Mouse (Mus musculus) layer of hippocampus, postnatal 10 days (tissue): ENCODE data around the gene Lrp1. TPM values are rescaled to one million over a fixed set of nuclear protein-coding genes. Genes with fewer than 3 reads are reported as not detected.

ENCODE experiments used
- DNase-seq, 2 experiments: peaks; one replicate each; pipeline ENCODE4 v3.0.0; 2021; ENCODE audit warnings: low spot score in 2 of 2
- total RNA-seq, 2 experiments: library from RNA; stranded (reverse); gene quantifications; 2 replicates each; pipeline ENCODE4 v1.2.3; 2021

The Lrp1 gene
- total RNA-seq, 2 experiments from 2014 or later: 263 to 291 TPM

DNA sequence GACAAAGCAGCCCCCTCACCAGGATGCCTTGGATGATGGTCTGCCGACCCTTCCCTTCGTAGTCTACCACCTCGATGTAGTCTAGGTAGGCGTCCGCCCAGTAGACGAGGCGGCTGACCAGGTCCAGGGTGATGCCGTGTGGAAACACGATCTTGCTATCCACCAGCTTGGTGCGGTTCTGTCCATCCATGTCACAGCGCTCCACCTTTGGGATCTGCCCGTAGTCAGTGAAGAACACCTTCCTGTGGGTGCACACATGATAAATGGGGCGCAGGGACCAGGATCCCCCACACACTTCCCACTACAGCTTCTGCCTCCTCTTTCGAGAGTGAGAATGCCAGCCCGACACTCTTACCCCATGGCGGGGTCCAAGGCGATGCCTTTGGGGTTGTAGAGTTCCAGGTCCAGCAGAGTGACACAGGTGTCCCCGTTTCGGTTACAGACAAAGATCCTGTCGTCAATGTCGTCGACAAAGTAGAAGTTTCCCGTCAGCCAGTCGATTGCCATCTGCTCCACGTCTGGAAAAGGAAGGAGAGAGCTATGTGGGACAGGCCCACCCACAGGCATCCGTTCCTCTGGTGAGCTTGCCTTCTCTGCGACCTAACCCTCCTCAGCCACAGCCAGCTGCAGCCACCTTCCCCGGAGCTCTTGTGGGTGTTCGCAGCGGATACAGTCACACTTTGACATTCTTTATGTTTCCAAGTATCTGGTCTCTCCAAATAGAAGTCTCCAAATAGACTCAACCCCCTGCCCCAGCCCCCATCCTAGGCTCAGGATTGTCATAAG, 25.8 kb downstream of the Lrp1 start:
- DNase-seq: no peak

DNA sequence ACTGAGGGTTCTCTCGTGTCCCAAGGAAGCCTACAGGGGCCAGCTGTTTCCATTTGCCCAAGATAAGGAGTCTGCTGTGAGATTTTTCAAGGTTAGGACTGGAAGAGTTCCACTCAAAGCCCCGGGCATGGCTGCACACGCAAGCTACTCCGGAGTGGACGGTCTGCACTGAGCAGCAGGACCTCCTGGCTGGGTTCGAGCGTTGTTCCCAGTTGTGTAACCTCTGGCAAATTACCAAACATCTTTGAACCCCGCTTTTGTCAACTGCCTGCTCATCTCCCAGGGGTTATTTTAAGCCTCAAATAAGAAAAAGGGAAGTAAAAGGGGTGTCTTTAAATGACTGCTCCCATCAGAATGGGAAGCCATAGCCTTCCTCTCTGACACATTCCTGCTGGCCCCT, 26.5 kb downstream of the Lrp1 start:
- no peak for DNase-seq

- no peak for DNase-seq
Observed at GRCm38 (mm10) chr10:127592850-127593249, 28.1 kb downstream of the Lrp1 start.

DNA sequence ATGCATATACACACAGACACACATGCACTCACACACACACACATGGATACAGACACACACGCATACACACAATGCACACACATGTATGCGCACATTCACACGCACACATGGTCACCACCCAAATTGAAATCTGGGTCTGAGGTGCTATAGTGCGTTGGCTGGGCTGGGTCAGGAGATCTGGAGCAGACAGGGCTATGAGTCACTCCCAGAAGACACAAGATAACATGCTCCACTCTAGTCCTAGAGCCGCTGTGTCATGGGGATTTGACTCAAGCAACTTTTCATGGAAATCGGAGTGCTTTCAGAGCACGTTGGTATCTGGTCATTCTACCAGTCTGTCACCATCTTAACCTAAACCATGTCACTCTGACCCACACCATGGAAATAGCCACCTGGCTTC, 28.5 kb downstream of the Lrp1 start:
- no peak for DNase-seq

DNA sequence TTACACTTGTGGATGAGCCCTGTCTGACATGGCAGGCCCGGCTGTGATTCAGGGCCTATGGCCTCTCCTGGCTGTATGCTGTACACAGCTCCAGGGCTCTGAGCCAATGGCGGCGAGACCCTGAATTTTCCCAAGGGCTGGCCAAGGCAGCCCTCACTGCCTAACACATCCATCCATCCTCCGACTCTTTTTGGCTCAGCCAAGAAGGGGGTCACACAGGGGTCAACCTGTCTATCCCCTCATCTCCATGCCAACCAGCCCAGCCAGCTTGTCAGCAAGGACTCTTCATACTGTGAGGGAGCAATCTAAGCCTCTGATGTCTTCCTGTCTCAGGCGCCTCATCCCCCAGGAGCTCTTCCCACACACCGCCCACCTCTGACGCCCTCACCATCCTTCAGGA, 29.4 kb downstream of the Lrp1 start:
- DNase-seq: no peak

GRCm38 (mm10) chr10:127590831-127591451, 30.0 kb downstream of the Lrp1 start:
- DNase-seq: no peak

DNA sequence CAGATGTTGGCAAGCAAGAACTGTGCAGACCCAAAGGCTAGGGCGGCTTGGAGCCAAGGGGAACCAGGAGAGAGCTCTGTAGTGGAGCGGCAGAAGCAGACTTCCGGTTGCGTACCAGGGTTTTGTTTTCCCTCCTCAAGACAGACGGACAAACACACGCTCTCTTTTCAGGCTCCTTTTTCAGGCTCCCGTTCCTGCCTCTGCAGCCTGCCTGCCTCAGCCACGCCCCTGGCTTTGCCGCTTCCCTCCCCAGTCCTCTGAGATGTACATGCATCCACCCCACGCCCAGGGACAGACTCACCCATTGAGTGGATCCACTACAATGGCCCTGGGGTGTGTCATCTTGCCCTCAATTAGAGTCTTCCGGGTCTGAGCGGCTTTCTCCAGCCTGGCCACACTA, 30.7 kb downstream of the Lrp1 start:
- no peak for DNase-seq

DNA sequence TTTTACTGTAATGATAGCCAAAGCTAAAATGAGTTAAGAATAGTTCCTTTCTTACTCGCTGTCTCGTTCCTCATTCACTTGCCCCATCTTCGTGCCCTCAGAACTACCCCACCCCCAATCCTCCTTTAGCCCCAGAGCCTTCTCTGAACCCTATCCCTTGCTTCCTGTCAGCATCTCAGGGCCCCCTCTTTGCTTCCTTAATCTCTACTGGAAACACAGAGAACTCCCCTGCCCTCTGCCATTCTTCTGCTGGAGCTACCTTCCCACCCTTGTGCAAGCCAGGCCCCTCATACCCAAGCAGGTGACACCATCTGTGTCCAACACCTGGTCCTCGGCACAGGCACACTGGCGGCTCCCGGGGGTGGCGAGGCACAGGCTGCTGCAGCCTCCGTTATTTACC, 33.2 kb downstream of the Lrp1 start:
- DNase-seq: no peak

GRCm38 (mm10) chr10:127586209-127586608, 34.7 kb downstream of the Lrp1 start:
- DNase-seq: no peak

GRCm38 (mm10) chr10:127585598-127585997, 35.4 kb downstream of the Lrp1 start:
- DNase-seq: no peak

DNA sequence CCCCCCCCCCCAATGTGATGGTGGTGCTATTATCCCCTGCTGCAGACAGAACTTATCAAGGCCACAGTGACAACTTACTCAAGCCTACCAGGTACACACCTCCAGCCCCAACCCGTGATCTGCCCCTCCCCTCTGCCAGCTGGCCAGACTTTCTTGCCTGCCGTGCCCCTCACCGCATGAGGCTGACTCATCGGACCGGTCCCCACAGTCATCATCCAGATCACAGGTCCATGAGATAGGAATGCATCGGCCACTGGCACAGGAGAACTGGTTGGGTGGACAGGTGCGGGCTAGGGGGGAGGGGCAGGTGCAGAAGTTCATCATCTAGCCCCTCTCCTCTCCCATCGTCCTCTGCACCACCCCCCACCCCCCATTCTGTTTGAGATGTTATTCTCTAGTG, 37.3 kb downstream of the Lrp1 start:
- no peak for DNase-seq

DNA sequence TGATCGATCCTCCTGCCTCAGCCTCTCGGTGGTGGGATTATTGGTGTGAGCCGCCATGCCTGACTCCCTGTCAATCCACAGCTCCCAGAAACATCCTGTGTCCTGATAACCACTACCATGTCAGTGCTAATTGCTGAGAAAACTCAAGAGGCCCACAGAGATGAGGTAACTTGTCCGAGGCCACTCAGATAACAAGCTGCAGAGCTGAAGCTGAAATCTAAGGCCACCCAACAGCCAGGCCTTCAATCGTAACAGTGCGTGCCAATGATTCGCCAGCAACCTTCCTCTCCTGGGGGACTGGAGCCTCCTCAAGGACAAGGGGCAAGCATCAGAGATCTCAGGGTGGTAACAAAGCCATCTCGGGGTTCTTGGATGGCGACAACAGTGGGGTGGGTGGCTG, 39.7 kb downstream of the Lrp1 start:
- DNase-seq: no peak

DNA sequence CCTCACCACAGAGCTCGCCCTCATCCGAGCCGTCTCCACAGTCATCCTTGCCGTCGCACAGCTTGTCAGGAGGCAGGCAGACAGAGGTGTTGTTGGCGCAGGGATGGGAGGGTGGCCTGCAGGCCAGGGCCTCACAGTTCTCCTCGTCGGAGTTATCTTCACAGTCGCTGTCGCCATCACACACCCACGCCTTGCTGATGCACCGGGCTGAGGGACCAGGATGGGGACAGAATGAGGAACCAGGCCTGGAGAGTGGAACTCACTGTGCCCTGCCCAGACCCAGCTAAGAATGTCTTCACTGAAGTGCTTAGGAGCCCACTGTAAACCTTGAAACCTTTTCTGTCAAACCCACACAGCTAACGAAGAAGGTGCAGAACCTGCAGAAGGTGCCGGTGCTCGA, 43.0 kb downstream of the Lrp1 start:
- DNase-seq: no peak

- DNase-seq: no peak
Observed at GRCm38 (mm10) chr10:127577156-127577555, 43.8 kb downstream of the Lrp1 start.

DNA sequence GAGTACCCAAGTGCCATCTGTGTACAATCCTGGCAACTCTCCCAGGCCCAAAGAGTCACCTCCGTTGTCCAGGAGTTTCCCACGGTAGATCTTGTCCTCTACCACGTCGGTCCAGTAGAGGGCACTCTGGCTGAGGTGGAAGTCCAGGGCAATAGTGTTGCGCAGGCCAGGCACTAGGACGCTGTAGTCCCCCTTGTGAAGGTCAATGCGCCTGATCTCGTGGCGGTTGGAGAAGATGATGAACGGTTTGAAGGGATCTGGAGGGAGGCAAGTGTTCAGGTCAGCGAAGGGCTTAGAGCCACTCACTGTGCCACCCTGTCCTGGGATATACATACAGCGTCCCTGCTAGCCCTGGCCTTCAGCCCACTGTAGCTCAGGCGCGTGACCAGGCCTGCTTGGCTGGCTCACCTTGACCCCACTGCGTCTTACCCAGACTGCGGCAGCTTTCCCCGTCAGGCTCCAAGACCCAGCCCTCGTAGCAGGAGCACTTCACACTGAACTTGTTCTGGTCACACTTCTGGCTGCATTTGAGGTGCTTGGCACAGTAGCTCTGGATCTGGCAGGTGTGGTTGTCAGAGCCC, 44.5 kb downstream of the Lrp1 start:
- DNase-seq: peak; percentile 61 to 75

GRCm38 (mm10) chr10:127575741-127576140, 45.2 kb downstream of the Lrp1 start:
- DNase-seq: no peak

- no peak for DNase-seq
Observed at GRCm38 (mm10) chr10:127572281-127572680, 48.7 kb downstream of the Lrp1 start.

- no peak for DNase-seq
Observed at GRCm38 (mm10) chr10:127570937-127571641, 49.9 kb downstream of the Lrp1 start.

- DNase-seq: no peak
Observed at GRCm38 (mm10) chr10:127570384-127570783, 50.6 kb downstream of the Lrp1 start.

DNA sequence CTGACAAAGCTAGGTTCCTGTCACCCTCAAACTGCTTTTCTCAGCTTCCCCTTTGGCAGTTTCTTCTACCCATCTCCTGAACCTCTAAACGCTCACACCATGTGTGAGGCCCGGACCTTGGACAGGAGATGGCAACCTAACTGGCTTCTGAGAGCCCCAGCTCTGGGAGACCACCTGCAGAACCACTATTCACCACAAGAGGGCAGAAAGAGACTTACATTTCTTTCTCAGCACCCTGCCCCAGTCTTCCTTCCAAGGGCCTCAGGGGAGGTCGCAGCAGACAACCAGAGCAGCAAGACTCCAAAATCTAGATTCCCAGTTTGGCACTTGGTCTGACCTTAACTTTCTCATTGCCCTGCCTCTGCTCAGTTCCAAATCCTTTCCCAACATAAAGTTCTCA, 51.5 kb downstream of the Lrp1 start:
- peak; percentile 84 to 85 for DNase-seq

DNA sequence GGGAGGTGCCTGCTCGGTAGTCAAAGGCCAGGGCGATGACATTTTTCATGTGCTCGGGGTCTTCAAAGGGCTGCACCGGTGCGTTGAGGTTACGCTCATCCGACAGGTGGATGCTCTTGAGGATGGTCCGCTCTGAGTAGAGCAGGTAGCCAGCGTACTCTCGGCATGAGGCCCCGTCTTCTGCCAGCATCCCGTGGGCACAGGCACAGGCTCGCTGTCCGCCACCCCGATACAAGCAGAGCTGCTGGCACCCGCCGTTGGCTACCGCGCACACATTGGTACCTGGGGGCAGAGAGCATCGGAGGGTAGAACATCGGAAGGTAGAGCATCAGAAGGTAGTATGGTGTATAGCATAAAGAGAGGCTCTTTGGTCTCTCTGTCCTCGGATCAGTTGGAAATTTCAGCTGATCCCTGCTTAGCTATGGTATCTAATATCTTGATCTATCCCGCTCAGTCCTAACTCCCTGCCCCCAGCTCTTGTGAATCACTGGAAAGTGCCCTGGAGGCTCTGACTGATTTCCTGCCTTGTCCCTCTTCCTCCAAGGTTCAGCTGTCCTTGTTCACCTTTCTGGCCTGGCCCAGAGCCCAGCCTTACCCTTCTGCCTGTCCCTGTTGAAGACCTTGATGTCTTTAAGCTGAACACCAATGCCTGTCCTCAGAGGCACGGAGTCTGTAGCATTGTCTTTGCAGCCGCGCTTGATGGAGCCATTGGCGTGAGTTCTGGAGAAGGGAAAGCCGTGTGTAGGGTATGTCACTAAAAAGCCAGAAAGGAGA, 54.2 kb downstream of the Lrp1 start:
- no peak for DNase-seq
